Mouse (Mus musculus) heart, embryonic 14.5 days (tissue): Measurements from ENCODE around the gene Elf2. TPM values are rescaled to one million over a fixed set of nuclear protein-coding genes. Genes with fewer than 3 reads are reported as not detected.

Experiments
- ATAC-seq: fragments of 200-750 bp; cut with Nextera tagmentation; 2 replicates; pipeline ENCODE4 v1.8.0; 2017; ENCODE audit warnings: low read depth, moderate TSS enrichment; ENCODE audit not compliant: insufficient number of reproducible peaks, insufficient read depth, low FRiP score
- H3K27ac ChIP-seq, 2 experiments: fragments of 200-500 bp in 1 of 2; fragments of 300-500 bp in 1 of 2; sonication (generic) in 1 of 2; replicated peaks in 1 of 2; 2 replicates each; pipeline ENCODE4 v1.5.1; 2012 to 2014; ENCODE audit warnings: low read depth in 2 of 2, low read length in 2 of 2, control low read depth in 1 of 2, mild to moderate bottlenecking in 1 of 2, mixed read lengths in 1 of 2; ENCODE audit not compliant: control insufficient read depth in 1 of 2, insufficient read depth in 1 of 2
- H3K27me3 ChIP-seq: fragments of 300-500 bp; sonication (generic); 2 replicates; pipeline ENCODE4 v1.6.1; 2014; ENCODE audit warnings: mild to moderate bottlenecking, low read length, control low read depth; ENCODE audit not compliant: control insufficient read depth, insufficient read depth
- H3K36me3 ChIP-seq: fragments of 300-500 bp; sonication (generic); 2 replicates; pipeline ENCODE4 v1.6.1; 2014; ENCODE audit warnings: mild to moderate bottlenecking, control low read depth, low read length, mixed read lengths; ENCODE audit not compliant: control insufficient read depth, insufficient read depth
- H3K4me1 ChIP-seq, 2 experiments: fragments of 200-500 bp in 1 of 2; fragments of 300-500 bp in 1 of 2; sonication (generic) in 1 of 2; 2 replicates each; pipeline ENCODE4 v1.6.1; 2012 to 2014; ENCODE audit warnings: low read length in 2 of 2, control low read depth in 1 of 2, mixed read lengths in 1 of 2; ENCODE audit not compliant: control insufficient read depth in 2 of 2, insufficient read depth in 2 of 2
- H3K4me2 ChIP-seq: fragments of 300-500 bp; sonication (generic); 2 replicates; pipeline ENCODE4 v1.6.1; 2014; ENCODE audit warnings: mild to moderate bottlenecking, low read length
- H3K4me3 ChIP-seq, 2 experiments: fragments of 200-500 bp in 1 of 2; fragments of 300-500 bp in 1 of 2; sonication (generic) in 1 of 2; 2 replicates each; pipeline ENCODE4 v1.5.1; 2012 to 2014; ENCODE audit warnings: low read length in 2 of 2, mild to moderate bottlenecking in 2 of 2, control low read depth in 1 of 2, low read depth in 1 of 2, moderate library complexity in 1 of 2; ENCODE audit not compliant: control insufficient read depth in 1 of 2, insufficient read depth in 1 of 2
- H3K9ac ChIP-seq: fragments of 300-500 bp; sonication (generic); 2 replicates; pipeline ENCODE4 v1.6.1; 2014; ENCODE audit warnings: mild to moderate bottlenecking, low read length
- H3K9me3 ChIP-seq: fragments of 300-500 bp; sonication (generic); 2 replicates; pipeline ENCODE4 v1.6.1; 2016; ENCODE audit warnings: low read length, control low read depth; ENCODE audit not compliant: control insufficient read depth
- WGBS: fragments of 180-500 bp; shearing (Covaris S2); extraction: QIAGEN DNeasy Blood & Tissue Kit; methylation state at CpG from one replicate; pipeline ENCODE4 v1.1.7; 2014; 5-methylcytosine and 5-hydroxymethylcytosine counted together
- polyA plus RNA-seq: library from polyadenylated mRNA; unstranded; fragments of >200 nt; fragmentation: Nextera tagmentation; extraction: Ambion mirVana; gene quantifications from 2 replicates; pipeline ENCODE4 v1.2.1, GENCODE M21; 2014

Elf2 gene
- polyA plus RNA-seq, 1 experiment from 2014 or later: 60.7 TPM

GRCm38 (mm10) chr3:51339378-51339733 is 1.1 kb downstream of the Elf2 start:
- Histone ChIP-seq H3K4me3 (peak overlapping the region; percentile 66 to 80), H3K36me3 (no peaks in the 10 kb centered on the region), H3K27ac (peak overlapping the region; percentile 95 to 97), H3K9me3 (no peaks in the 10 kb centered on the region), H3K4me1 (peaks cover 3 to 18% of the 10 kb centered on the region in 2 experiments), H3K9ac (peak overlapping the region; percentile 91), H3K27me3 (no peaks in the 10 kb centered on the region), H3K4me2 (peak overlapping the region; percentile 76)
- under 1% methylated on average over 9 of the region's 9 CpGs for WGBS
- no peak for ATAC-seq

GRCm38 (mm10) chr3:51335378-51335777 is 5.1 kb downstream of the Elf2 start:
- WGBS: 61% methylated on average over 8 of the region's 8 CpGs
- Histone ChIP-seq H3K4me2 (no peak overlapping the region), H3K9ac (no peak overlapping the region), H3K9me3 (no peaks in the 10 kb centered on the region), H3K4me1 (peaks cover 7 to 31% of the 10 kb centered on the region in 2 experiments), H3K27ac (no peak overlapping the region), H3K27me3 (no peaks in the 10 kb centered on the region), H3K36me3 (no peaks in the 10 kb centered on the region), H3K4me3 (no peak overlapping the region)
- no peak for ATAC-seq

GRCm38 (mm10) chr3:51333950-51334349 is 6.5 kb downstream of the Elf2 start:
- Histone ChIP-seq H3K27me3 (no peaks in the 10 kb centered on the region), H3K4me1 (peaks cover 7 to 36% of the 10 kb centered on the region in 2 experiments), H3K27ac (peak overlapping the region in 1 of 2 experiments; percentile 67; a peak in 1 of 4 replicates), H3K4me3 (no peak overlapping the region), H3K9ac (no peak overlapping the region), H3K36me3 (no peaks in the 10 kb centered on the region), H3K4me2 (peak overlapping the region; percentile 61; the same call in 1 of the 2 replicates), H3K9me3 (no peaks in the 10 kb centered on the region)
- WGBS: 66% methylated on average over 6 of the region's 6 CpGs
- no peak for ATAC-seq

- Histone ChIP-seq H3K4me1 (peaks cover 7 to 33% of the 10 kb centered on the region in 2 experiments), H3K9me3 (no peaks in the 10 kb centered on the region), H3K9ac (peak overlapping the region; percentile 54), H3K4me2 (peak overlapping the region; percentile 61), H3K36me3 (no peaks in the 10 kb centered on the region), H3K27ac (peak overlapping the region; percentile 29 to 67), H3K4me3 (peak overlapping the region in 1 of 2 experiments; percentile 27; a peak in 2 of 4 replicates), H3K27me3 (no peaks in the 10 kb centered on the region)
- 27% methylated on average over 10 of the region's 10 CpGs for WGBS
- ATAC-seq: peak; percentile 59; the same call in 1 of the 2 replicates
Observed at GRCm38 (mm10) chr3:51333234-51333889, 7.1 kb downstream of the Elf2 start.

GRCm38 (mm10) chr3:51330086-51330485 is 10.4 kb downstream of the Elf2 start:
- Histone ChIP-seq H3K4me2 (no peak overlapping the region), H3K9ac (no peak overlapping the region), H3K27me3 (no peaks in the 10 kb centered on the region), H3K4me3 (no peak overlapping the region), H3K9me3 (peaks cover 6% of the 10 kb centered on the region; the same call in 1 of the 2 replicates), H3K27ac (no peak overlapping the region), H3K4me1 (peaks cover 4 to 28% of the 10 kb centered on the region in 2 experiments; a peak in 3 of 4 replicates), H3K36me3 (peaks cover 5% of the 10 kb centered on the region; the same call in 1 of the 2 replicates)
- WGBS: 86% methylated on average over 14 of the region's 14 CpGs
- no peak for ATAC-seq

- H3K4me2 ChIP-seq: no peak overlapping the region
- no peak overlapping the region for H3K4me3 ChIP-seq
- H3K27me3 ChIP-seq: no peaks in the 10 kb centered on the region
- H3K36me3 ChIP-seq: peaks cover 14% of the 10 kb centered on the region; the same call in 1 of the 2 replicates
- H3K9ac ChIP-seq: no peak overlapping the region
- H3K9me3 ChIP-seq: peaks cover 6% of the 10 kb centered on the region; the same call in 1 of the 2 replicates
- no peak overlapping the region for H3K27ac ChIP-seq
- ATAC-seq: no peak
- WGBS: 90% methylated on average over 12 of the region's 12 CpGs
- H3K4me1 ChIP-seq: peaks cover 3 to 13% of the 10 kb centered on the region in 2 experiments; a peak in 3 of 4 replicates
Observed at GRCm38 (mm10) chr3:51328546-51328945, 11.9 kb downstream of the Elf2 start.

- Histone ChIP-seq H3K27ac (no peak overlapping the region), H3K4me1 (peaks cover 0 to 6% of the 10 kb centered on the region in 2 experiments; a peak in 3 of 4 replicates), H3K36me3 (peaks cover 21% of the 10 kb centered on the region), H3K9me3 (peaks cover 6% of the 10 kb centered on the region; the same call in 1 of the 2 replicates), H3K4me3 (no peak overlapping the region), H3K9ac (no peak overlapping the region), H3K4me2 (no peak overlapping the region), H3K27me3 (no peaks in the 10 kb centered on the region)
- ATAC-seq: no peak
- 82% methylated on average over 5 of the region's 5 CpGs for WGBS
Observed at GRCm38 (mm10) chr3:51327817-51328216, 12.6 kb downstream of the Elf2 start.
